Mouse (Mus musculus) lung, postnatal 10 days (tissue): ENCODE measurements around the gene St3gal6.
A peak's percentile ranks its signal among the peaks of the same experiment; 100 is the strongest.

Experiments
- DNase-seq: peaks from one replicate; pipeline ENCODE4 v3.0.0; 2021

St3gal6 gene

DNA sequence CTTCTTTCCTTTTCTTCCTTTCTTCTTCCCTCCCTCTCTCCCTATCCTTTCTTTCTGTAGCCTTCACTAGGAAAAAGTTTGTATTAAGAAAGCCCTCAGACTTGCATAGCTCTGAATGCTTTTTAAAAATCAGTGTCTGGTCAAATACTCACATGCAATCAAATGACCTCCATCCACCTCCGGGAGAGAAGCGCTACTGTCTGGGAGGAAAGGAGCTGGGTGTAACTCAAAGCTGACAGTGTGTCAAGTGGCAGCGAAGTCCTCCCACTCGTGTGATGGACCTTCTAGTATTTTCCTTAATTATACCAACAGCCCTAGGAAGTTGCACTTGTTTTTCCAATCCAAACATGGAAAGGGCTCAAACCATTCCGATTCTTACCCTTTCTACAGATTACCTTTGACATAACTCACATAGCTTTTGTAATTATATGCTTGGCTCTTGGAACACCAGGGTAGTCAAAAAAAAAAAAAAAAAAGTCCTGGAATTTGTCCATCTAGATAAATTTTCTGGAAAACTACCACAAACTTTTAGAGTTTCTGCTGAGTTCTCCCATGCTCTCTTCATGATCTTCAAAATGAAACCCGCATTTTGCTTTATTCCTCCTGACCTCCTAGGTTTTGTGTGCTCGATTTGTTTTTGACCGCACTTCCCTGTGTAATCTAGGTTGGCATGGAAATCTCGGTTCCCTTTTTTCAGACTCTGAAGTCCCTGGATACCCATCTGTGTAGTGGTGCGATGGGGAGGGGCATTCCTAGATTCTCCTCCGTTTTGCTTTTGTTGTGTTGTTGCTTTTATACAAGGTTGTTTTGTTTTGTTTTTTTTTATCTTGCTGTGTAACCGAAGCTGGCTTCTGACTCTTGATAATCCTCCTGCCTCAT is at the start of gene St3gal6:
Gene St3gal6 (minus strand): TSS at position 272 of the 879 bp plus-strand sequence.
- DNase-seq, result peak; percentile 18

- no peak for DNase-seq
Measured at GRCm38 (mm10) chr16:58570694-58571264, 46.7 kb upstream of the St3gal6 start.

DNA sequence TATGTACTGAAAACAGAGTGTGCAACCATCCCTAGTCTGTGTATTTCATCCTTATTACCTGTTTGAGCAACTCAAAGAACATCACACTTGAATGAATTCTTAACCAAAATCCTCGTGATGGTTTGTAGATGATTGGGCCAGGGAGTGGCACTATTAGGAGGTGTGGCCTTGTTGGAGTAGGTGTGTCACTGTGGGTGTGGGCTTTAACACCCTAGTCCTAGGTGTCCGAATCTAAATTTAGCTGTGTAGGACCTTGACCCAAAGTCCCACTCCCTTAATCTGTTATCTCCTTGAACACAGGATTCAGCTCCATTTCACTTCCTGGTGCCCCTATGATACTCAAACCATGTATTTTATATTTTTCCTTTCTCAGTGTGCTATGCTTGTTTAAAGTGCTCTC is 37.2 kb upstream of the St3gal6 start:
- DNase-seq, result no peak

DNA sequence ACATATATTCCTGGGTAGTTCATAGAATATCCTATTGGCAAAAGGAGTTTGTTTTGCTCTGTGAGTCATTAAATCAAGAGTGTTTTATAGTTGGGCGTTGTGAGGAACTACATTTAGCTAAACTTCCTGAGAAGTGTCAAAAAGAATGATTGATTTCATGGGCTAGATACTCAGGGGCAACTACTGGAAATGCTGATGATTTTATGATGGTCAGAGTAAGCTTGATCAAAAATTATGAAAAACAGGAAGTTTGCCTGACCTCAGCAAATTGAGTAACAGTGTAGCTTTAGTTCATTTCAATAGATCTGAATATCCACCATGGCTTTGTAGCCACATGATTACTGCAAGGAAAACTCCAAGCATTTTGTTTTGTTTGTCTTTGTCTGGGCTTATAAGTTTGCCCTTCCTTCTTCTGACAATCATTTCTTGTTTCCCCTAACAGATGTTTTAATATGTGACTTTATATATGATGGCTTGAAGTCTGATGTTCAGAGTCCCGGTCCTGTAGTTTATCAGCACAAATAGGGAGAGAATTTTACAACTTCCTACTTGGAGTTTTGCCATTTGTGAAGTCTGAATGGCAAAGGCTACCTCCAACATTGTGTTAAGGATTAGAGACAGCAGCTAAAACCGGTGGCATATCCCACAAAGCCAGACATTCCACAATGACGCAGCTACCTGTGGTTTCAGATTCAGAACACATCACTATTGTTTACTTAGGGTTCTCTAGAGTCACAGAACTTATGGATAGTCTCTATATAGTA is 32.2 kb upstream of the St3gal6 start:
- no peak for DNase-seq

DNA sequence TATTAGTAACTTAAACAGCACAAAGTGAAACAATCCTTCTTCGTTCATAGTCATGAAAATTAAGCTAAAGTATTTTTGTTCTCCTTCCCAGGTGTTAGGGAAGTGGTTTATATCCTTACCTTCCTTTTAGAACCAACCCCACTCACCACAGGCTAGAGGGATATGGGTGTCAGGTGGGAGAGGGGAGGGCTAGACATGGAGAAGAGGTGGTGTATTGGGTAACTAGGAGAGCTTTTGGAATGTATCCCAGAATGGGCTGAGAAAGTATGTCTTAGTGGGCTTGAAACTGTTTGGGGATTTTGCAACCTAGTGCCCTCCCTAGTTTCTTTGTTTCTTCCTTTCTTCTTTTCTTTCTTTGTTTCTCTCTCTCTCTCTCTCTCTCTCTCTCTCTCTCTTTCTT is 30.6 kb upstream of the St3gal6 start:
- peak; percentile 36 for DNase-seq

GRCm38 (mm10) chr16:58548042-58548441 is 24.0 kb upstream of the St3gal6 start:
- no peak for DNase-seq

DNA sequence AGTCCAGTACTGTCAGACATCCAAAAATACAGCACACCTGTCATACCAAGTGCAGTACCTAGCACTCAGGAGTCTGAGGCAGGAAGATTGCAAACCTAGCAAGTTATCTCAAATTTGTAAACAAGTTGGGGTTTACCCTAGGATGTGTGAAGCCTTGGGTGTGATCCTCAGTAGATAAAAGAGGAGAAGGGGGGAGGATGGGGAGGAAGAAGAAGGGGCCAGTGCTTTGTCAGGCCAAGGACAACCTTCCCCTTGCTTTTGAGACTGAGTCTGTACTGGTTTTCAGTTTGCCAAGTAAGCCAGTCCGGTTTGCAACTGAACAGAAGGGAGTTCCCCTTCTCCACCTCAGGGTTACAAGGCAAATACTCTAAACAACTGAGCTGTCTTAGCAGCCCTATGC is 22.1 kb upstream of the St3gal6 start:
- no peak for DNase-seq

DNA sequence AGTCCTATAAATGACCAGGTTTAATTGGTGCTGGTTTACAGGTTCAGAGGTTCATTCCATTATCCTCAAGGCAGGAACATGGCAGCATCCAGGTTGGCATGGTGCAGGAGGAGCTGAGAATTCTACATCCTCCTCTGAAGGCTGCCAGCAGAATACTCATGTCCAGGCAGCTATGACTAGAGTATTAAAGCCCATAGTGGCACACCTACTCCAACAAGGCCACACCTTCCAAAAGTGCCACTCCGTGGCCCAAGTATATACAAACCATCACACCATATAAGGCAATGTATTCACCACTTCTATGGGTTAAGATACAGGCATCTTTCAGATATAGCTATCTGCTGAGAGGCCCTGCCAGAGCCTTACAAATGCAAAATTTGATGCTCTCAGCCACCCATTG is 15.4 kb upstream of the St3gal6 start:
- DNase-seq, result no peak

- DNase-seq, result no peak
Measured at GRCm38 (mm10) chr16:58539011-58539410, 15.0 kb upstream of the St3gal6 start.

- DNase-seq, result no peak
Measured at GRCm38 (mm10) chr16:58536076-58536475, 12.0 kb upstream of the St3gal6 start.

DNA sequence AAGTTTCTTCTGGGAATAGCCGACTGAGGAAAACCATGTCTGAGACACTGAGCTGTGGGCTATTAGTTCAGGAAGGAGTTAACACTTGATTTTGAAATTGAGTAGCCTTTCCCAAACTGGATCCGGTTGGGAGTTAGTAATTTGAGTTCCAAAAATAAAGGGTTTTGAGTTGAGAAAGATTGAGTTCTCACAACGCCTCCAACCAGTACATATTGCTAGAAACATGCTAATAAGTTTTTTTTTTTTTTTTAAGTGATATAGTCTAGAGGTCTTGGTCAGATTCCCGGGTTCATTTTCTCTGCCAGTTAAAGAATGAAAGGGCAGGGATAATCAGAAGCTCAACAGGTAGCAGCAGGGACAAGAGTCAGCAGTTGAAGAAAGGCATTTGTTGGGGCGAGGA is 11.2 kb upstream of the St3gal6 start:
- DNase-seq, result no peak

GRCm38 (mm10) chr16:58534245-58535142 is 10.5 kb upstream of the St3gal6 start:
- no peak for DNase-seq

GRCm38 (mm10) chr16:58533742-58534141 is 9.7 kb upstream of the St3gal6 start:
- DNase-seq, result no peak

DNA sequence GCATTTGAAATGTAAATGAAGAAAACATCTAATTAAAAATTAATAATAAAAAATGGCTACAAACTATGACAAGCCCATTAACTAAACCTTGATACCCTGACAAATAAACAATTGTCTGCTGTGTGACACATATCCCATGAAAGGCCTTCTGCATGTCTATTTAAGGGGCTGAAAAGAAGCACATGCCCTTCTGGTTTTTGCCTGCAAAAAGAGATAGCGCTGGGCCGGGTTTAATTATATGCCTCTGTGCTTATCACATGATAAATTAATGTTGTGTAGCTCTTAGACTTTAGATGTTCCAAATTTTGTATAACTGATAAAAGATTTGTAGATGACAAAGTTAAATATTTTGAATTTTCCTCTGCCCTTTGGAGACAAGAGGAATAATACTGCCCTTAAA is 9.2 kb upstream of the St3gal6 start:
- DNase-seq, result no peak

GRCm38 (mm10) chr16:58532511-58532910 is 8.5 kb upstream of the St3gal6 start:
- DNase-seq, result no peak

GRCm38 (mm10) chr16:58527817-58528216 is 3.8 kb upstream of the St3gal6 start:
- DNase-seq, result no peak

GRCm38 (mm10) chr16:58526729-58527128 is 2.7 kb upstream of the St3gal6 start:
- no peak for DNase-seq

- no peak for DNase-seq
Measured at GRCm38 (mm10) chr16:58525832-58526231, 1.8 kb upstream of the St3gal6 start.

DNA sequence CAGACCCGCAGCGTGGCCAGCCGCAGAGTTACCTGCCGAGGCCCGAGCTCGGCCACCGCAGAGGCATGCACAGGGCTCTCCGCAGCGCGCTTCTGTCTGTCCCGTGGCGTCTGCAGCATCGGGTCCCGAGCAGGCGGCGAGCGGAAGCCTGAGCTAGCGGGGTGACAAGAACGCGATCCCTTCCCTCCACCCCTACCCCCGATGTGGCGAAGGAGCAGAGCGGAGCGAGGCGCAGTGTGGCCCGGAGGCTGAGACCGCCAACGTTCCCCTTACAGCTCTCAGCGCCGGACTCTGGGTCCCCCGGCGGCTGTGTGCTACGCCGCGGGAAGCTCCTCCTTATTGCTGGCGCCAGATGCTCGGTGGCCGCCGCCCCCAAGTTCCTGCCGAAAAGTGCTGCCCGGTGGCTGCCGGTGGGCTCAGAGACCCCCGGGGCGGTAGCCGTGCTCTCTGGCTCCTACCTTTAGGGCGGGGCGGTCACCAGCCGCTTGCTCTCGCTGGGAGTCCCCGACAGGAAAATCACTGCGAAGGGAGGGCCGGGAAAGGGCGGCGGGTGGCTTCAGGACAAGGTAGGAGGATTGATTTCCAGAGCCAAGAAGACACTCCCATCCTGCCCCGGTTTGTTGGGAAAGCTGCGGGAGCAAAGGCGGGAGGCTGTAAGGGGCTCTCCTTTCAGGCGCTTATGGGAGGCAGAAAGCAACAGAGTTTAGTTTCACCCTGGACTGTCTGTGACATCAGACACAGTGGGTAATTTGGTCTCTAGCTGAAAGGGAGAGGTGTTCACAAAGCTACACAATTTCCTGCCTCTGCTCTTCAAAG is 791 bp downstream of the St3gal6 start:
- peak; percentile 86 for DNase-seq

GRCm38 (mm10) chr16:58522677-58523043 is 1.4 kb downstream of the St3gal6 start:
- DNase-seq, result no peak

GRCm38 (mm10) chr16:58521900-58522299 is 2.1 kb downstream of the St3gal6 start:
- no peak for DNase-seq

- no peak for DNase-seq
Measured at GRCm38 (mm10) chr16:58521182-58521581, 2.9 kb downstream of the St3gal6 start.
